Comparison of ENCODE assay signal across 10 mouse cellular contexts in genomic region chr10:69787379-69787778, GRCm38 (mm10).
DNase-seq lines count a peak whose midpoint lies in the region; ATAC-seq lines count a peak whose summit lies in the region.
"Had no signal": no experiment of that assay in that cellular context is flagged by ENCODE, and none has a peak within 500 bp of the region (broad histone marks: within the 10 kb centered on the region; RNA-seq: fewer than 3 reads in every experiment).

No protein-coding gene starts in this region.

- no peaks in the 10 kb centered on the region for H3K27me3 ChIP-seq in hindbrain, embryonic 15.5 days
- no peaks in the 10 kb centered on the region for H3K27me3 ChIP-seq in hindbrain, embryonic 11.5 days (ENCODE audit: control insufficient read depth, insufficient read depth, low read length)
- no peaks in the 10 kb centered on the region for H3K27me3 ChIP-seq in embryonic facial prominence, embryonic 14.5 days (replicated peaks; ENCODE audit: control insufficient read depth, insufficient read depth, low read length)
- H3K27me3 ChIP-seq in neural tube, embryonic 13.5 days, result no peaks in the 10 kb centered on the region

- H3K4me1 ChIP-seq in hindbrain, embryonic 15.5 days (replicated peaks), result peaks cover 32% of the 10 kb centered on the region
- H3K4me1 ChIP-seq in hindbrain, embryonic 11.5 days (replicated peaks; ENCODE audit: control insufficient read depth, insufficient read depth, low read length), result no peaks in the 10 kb centered on the region
- peaks cover 24% of the 10 kb centered on the region for H3K4me1 ChIP-seq in embryonic facial prominence, embryonic 14.5 days (ENCODE audit: control insufficient read depth, insufficient read depth, low read length)
- peaks cover 47% of the 10 kb centered on the region for H3K4me1 ChIP-seq in neural tube, embryonic 13.5 days (replicated peaks)

- H3K9ac ChIP-seq in hindbrain, embryonic 15.5 days, result no peak overlapping the region
- H3K9ac ChIP-seq in hindbrain, embryonic 11.5 days (ENCODE audit: low read depth, low read length), result no peak overlapping the region
- H3K9ac ChIP-seq in embryonic facial prominence, embryonic 14.5 days (ENCODE audit: low read depth, low read length), result no peak overlapping the region
- no peak overlapping the region; the same call in 1 of the 2 replicates for H3K9ac ChIP-seq in neural tube, embryonic 13.5 days

- H3K4me2 ChIP-seq in hindbrain, embryonic 15.5 days, result peak overlapping the region; percentile 19
- H3K4me2 ChIP-seq in hindbrain, embryonic 11.5 days (replicated peaks; ENCODE audit: low read depth, low read length), result no peak overlapping the region
- peak overlapping the region; percentile 50 for H3K4me2 ChIP-seq in embryonic facial prominence, embryonic 14.5 days (ENCODE audit: low read depth, low read length)
- peak overlapping the region; percentile 34; the same call in 1 of the 2 replicates for H3K4me2 ChIP-seq in neural tube, embryonic 13.5 days

- whole genome bisulfite sequencing in hindbrain, embryonic 15.5 days, result 29% methylated on average over 10 of the region's 10 CpGs
- WGBS in hindbrain, embryonic 11.5 days, result 55% methylated on average over 10 of the region's 10 CpGs
- 14% methylated on average over 10 of the region's 10 CpGs for WGBS in embryonic facial prominence, embryonic 14.5 days
- WGBS in neural tube, embryonic 13.5 days, result 42% methylated on average over 10 of the region's 10 CpGs

- H3K4me3 ChIP-seq in hindbrain, embryonic 15.5 days, result no peak overlapping the region
- no peak overlapping the region for H3K4me3 ChIP-seq in hindbrain, embryonic 11.5 days (ENCODE audit: low read depth, low read length)
- H3K4me3 ChIP-seq in embryonic facial prominence, embryonic 14.5 days (ENCODE audit: low read depth, low read length), result peak overlapping the region; percentile 21
- H3K4me3 ChIP-seq in neural tube, embryonic 13.5 days, result no peak overlapping the region

- H3K27ac ChIP-seq in hindbrain, embryonic 15.5 days (replicated peaks), result 0 out of 2 replicates have a peak overlapping the region, but pooled peaks have one; percentile 26
- no peak overlapping the region for H3K27ac ChIP-seq in hindbrain, embryonic 11.5 days (ENCODE audit: low read depth, low read length)
- H3K27ac ChIP-seq in embryonic facial prominence, embryonic 14.5 days (replicated peaks; ENCODE audit: low read depth, low read length), result no peak overlapping the region
- peak overlapping the region; percentile 57 for H3K27ac ChIP-seq in neural tube, embryonic 13.5 days (replicated peaks)

- no peaks in the 10 kb centered on the region for H3K36me3 ChIP-seq in hindbrain, embryonic 15.5 days
- H3K36me3 ChIP-seq in hindbrain, embryonic 11.5 days (ENCODE audit: control insufficient read depth, insufficient read depth, low read length), result no peaks in the 10 kb centered on the region
- H3K36me3 ChIP-seq in embryonic facial prominence, embryonic 14.5 days (ENCODE audit: control insufficient read depth, insufficient read depth, low read length), result no peaks in the 10 kb centered on the region
- H3K36me3 ChIP-seq in neural tube, embryonic 13.5 days, result no peaks in the 10 kb centered on the region

- no peaks in the 10 kb centered on the region for H3K9me3 ChIP-seq in hindbrain, embryonic 15.5 days
- H3K9me3 ChIP-seq in hindbrain, embryonic 11.5 days (ENCODE audit: control insufficient read depth, low read length), result no peaks in the 10 kb centered on the region
- no peaks in the 10 kb centered on the region for H3K9me3 ChIP-seq in embryonic facial prominence, embryonic 14.5 days (ENCODE audit: control insufficient read depth, low read length)
- H3K9me3 ChIP-seq in neural tube, embryonic 13.5 days, result no peaks in the 10 kb centered on the region

- no peak for DNase-seq in hindbrain, embryonic 11.5 days (ENCODE audit: low spot score)
- no peak for DNase-seq in embryonic facial prominence, embryonic 14.5 days (ENCODE audit: low spot score)
- DNase-seq in heart, postnatal 4 days, result peak; percentile 15
- DNase-seq in yolk sac, embryonic 10.5 days (ENCODE audit: low spot score), result no peak
- DNase-seq in frontal cortex, postnatal 36 days (ENCODE audit: low spot score in 2 of 2), result no peak
- DNase-seq: lung, adult 2 months; thymus, postnatal 4 days had no signal

- no peak for ATAC-seq in hindbrain, embryonic 15.5 days (ENCODE audit: low FRiP score, low read depth)
- no peak for ATAC-seq in hindbrain, embryonic 11.5 days (ENCODE audit: low FRiP score)
- no peak for ATAC-seq in embryonic facial prominence, embryonic 14.5 days (ENCODE audit: low read depth)
- no peak for ATAC-seq in neural tube, embryonic 13.5 days (ENCODE audit: low read depth)
- no peak for ATAC-seq in granulocyte monocyte progenitor cell, adult 5-6 weeks (replicated peaks; ENCODE audit: poor library complexity, severe bottlenecking)

Comparison
In these comparisons a context has a peak if more than half of its experiments do, and no peak if none do; other contexts are left out.
1. H3K27ac ChIP-seq: peak in hindbrain, embryonic 15.5 days (single experiment) and neural tube, embryonic 13.5 days (single experiment); none in hindbrain, embryonic 11.5 days (single experiment) and embryonic facial prominence, embryonic 14.5 days (single experiment).